Mouse (Mus musculus) A20 (cell line): ENCODE measurements around the gene Olr1.
A peak's percentile ranks its signal among the peaks of the same experiment; 100 is the strongest.
"Not testable (repeated sequence)": the region's sequence is repeated elsewhere in the genome, so short reads cannot be mapped to it uniquely, and the experiment has no call there.

Source experiments
- DNase-seq: peaks from one replicate; pipeline ENCODE4 v3.0.0-alpha.2; 2011; ENCODE audit warnings: low read depth, low spot score

Gene Olr1

GRCm38 (mm10) chr6:129512868-129513267 is 5.9 kb upstream of the Olr1 start:
- no peak for DNase-seq

- no peak for DNase-seq
Measured at GRCm38 (mm10) chr6:129512367-129512766, 5.4 kb upstream of the Olr1 start, which contains the start of gene Tmem52b. Gene Tmem52b, plus strand, starts transcription at chr6:129512555.

- DNase-seq = no peak
Measured at GRCm38 (mm10) chr6:129510120-129510911, 3.4 kb upstream of the Olr1 start.

GRCm38 (mm10) chr6:129503471-129503870 is 3.5 kb downstream of the Olr1 start:
- no peak for DNase-seq

DNA sequence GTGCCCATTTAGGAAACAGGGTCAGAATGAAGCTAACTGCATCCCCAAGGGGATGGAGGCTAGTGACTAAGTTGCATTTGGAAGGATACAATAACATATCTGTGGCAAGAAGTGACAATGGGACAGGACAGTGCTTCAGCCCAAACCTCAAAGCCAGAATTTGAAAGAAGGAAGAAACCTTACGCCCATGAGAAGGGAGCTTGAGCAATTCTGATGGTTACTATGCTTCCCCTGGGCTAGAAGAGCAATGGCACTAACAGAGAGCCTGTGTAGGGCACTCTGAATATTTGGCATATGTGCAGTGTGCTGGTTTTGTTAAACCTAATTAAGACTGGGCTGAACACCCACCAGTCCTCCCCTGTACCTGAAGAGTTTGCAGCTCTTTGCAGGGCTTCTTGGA is 7.4 kb downstream of the Olr1 start:
- not testable (repeated sequence) for DNase-seq

DNA sequence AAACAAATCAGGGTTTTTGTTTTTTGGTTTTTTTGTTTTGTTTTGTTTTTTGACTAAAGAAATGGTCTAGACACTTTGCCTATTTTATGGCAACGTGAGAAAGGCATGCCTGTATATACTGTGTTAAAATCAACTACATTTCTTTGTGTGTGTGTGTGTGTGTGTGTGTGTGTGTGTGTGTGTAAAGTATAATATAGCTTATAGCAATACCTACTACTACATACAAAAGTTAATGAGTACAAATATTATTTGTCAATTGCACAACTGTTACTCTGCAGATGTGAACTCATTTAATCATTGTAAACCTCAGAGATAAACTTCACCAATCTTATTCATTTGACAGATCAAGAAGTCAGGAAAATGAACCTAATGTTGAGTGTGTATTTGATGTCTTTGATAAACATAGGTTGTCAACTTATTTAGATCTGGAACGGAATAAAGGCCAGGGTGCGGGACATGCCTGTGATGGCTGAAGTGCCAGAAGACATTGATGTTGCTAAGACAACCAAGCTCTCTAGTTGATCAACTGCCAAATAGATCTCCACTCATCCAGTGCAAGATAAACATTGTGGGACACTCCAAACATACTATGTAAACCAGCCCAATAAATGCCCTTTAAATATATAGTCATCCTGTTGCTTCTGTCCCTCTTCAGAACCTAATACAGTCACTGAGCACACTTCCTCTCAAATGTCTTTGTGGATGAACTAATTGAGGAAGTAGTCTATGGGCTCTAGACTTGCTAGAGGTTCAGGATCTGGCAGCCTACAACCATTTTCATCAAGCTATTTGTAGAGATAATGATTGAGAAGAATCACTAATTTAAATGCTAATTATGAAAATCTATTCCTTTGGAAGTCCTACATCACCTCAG is 9.4 kb downstream of the Olr1 start:
- peak; percentile 46 for DNase-seq

DNA sequence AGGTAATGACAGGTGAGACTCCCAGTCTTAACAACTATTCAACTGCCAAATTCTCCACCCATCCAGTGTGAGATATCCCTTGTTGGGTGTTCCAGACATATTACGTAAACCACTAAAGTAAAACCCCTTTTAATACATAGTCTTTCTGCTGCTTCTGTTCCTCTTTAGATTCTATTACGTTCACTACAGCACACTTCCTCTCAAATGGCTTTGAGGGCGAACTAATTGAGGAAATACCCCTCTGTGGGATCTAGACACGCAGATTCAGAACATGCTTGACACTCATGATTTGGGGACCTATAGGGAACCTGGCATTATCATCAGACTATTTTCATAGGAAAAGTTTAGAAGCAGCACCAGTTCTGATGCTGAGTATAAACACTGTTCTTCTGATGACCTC is 12.0 kb downstream of the Olr1 start:
- peak; percentile 30 for DNase-seq

DNA sequence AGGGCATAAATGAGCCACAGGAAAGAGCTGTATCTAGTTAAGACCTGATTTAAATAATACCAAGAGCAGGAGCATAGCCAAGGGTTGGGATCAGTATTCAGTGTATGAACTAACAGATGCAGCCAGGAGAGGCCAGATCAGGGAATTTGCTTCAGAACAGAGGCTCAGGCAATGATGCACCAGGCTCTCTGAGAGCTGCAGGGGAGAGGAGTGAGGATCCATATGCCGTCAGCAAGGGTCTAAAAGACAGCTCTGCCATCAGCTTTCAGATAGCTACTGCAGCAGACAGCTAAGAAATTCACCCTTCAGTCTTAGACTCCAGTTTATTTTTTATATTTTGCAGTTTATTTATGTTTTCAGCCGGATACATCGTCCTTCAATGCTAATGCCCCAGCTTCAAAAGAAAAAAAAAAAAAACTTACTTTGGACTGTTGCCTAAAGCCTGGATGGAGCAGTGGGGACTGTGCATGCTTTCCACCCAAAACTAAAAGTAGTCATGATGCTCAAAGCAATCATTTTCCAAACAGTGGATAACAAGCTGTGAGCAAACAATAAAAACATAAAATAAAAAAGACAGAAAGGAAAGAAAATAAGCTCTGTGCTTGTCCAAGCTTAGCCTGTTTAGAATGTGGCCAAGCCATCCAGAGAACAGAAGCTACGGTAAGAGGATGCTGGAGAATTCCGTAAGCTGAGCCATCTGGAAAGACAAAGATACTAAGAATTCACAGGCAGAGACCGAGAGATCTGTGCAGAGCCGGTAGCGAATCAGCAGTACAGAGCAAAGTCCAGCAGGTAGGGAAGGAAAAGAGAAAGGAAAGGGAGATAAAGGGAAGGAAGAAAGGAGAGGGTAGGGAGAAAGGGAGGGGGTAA is 26.6 kb downstream of the Olr1 start:
- no peak for DNase-seq

DNA sequence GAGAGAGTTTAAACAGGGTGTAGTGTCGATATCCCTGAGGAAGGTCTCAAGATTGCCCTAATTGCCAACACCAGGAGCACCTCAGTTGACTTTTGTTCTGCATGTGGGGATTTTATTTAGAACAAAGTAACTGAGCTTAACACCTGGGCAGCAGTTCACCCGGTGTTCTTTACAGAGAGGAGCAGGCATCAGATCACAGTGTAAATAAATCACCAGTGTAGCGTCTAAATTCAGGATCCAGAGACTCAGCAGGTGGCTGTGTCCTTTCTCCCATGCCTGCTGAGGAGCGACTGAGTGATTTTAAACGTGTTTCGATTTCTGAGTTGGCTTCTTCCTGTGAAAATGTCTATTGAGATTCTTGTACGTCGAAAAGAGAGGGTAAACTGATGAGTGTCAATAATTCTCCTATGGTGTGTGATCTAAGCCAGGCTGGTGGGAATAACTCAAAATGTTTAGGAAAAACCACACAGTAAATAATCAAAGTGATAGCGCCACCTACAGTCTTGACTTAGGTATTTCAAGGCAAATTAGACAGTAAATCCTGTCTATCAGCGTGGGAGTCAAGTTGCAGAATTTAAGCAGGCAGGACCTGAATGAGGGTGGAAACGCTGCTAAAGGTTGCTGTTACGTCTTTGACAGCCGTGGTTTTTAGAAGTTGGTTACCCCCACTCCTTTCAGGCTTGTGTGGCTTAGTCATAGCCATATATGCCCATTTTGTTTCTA is 30.4 kb downstream of the Olr1 start:
- DNase-seq = peak; percentile 49

DNA sequence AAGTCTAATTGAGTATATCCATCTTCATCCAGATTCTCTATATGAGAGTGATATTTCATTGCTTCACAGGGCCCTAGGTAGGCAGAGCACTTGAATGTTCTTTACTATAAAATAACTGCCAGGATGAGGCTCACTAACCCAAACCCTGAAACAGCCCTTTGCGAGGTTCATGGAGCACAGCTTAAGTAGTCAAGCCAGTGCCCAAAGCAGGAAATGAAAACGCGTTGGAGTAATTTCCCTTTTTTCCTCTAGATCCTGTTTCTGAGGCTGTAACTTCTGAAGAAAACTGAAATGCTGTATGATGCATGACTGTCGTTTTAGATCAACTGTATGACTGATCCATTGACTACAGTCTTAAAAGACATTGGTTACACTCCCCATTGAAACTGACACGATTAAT is 34.3 kb downstream of the Olr1 start:
- DNase-seq = peak; percentile 30

DNA sequence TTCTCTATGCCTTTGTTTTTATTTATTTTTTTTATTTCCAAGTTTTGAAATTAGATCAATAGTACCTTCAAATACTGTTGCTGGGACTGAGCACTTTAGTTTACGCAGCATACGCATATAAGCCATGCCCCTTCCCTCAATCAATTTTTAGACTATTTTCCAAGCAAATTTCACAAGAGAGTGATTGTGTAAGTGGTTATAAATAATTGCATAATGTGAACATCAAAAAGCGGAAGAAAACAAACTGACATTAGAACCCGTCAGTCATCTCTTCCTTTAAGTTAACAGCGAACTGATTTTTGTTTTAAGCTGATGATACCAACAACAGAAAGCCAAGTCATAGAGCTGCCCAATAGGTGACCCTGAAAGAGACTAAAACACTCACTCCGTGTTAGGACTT is 35.6 kb downstream of the Olr1 start:
- DNase-seq = no peak

DNA sequence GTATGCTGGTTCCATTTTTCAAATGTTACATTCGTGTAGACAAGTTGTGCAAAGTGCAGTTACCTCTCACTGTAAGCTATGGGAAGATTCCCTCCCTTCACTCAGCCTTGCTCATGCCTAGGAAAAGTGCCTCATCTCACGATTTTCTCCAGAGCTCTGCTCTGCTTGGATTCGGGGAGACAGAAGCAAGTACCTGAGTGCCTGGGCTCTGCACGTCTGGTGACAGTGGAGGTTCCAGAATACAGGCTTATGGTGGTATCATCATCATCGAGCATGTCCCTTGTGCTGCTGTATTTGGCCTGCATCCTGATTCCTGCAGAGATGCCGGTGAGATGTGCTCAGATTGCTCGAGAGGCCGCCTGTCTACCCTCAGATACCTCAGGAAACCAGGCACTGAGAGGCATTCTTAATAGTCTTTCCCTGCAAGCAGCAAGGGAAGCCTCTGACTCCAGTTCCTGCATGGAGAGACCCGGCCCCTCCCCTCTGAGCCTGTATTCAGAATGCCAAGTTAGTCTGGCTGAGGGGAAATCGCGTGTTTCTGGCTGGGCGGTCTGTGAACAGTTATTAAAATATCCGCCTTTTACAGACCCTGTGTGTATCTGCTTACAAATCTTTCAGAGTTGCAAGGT is 55.4 kb downstream of the Olr1 start, which contains the start of gene Clec1a:
Gene Clec1a (minus strand): TSS at position 590 of the 629 bp plus-strand sequence.
- DNase-seq = no peak

DNA sequence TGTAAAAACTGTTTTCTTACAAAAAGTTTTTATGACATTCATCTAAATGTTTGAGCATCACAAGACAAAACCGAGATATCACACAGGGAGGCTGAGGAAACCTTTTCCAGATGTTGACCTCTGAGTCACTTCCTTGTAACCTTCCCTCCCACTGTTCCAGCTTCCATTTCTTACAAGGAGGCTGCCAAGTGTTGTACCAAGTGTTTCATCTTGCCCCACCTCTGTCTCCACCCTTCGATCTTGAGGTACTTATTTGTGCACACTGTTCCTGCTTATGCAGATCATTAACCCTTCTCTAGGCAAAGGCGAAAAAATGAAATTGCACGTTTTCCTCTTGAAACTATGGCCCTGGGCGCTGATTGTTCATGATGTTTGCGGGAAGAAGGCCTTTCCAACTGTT is 57.2 kb downstream of the Olr1 start:
- no peak for DNase-seq

DNA sequence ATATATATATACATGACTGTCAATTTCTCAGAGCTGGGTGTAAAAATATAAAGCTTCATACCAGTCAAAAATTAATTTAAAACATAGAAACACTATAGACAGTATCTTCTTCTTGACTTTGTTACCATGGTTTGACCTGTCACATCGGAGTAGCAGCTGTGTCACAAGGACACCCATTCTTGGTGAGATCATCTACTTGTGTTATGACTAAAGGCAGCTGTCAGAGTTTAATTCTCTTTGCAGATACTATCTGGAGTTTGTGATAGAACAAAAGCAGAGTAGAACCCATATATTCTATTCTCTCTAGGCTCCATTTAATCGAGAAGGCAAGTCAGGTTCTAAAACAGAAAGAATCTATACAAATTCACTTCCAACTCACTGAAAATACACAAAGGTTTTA is 68.9 kb downstream of the Olr1 start:
- DNase-seq = peak; percentile 41

DNA sequence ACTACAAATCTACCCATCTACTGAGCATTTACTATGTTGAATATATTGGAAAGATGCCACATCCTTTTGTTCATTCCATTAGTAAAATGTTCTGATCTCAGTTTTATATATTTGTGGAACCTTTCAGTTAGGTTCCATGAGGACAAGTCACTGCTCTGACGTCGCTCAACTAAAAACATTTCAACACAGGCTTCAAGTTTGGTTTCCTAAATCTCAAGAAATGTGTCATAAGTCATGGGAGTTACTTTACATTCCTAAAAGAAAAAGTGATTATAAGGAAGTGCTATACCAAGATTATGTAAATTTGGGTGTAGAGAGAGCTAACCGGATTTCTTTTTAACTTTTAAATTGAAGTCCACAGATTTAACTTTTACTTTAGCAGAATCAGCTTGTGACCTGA is 70.9 kb downstream of the Olr1 start:
- no peak for DNase-seq
